Mouse (Mus musculus) hindbrain, embryonic 16.5 days (tissue): ENCODE data around the gene Nek6. TPM values are rescaled to one million over a fixed set of nuclear protein-coding genes. Genes with fewer than 3 reads are reported as not detected.

ENCODE experiments used
- ATAC-seq: fragments of 200-750 bp; cut with Nextera tagmentation; 2 replicates; pipeline ENCODE4 v1.8.0; 2017; ENCODE audit warnings: moderate TSS enrichment, moderate library complexity
- H3K27ac ChIP-seq: fragments of 300-500 bp; sonication (generic); 2 replicates; pipeline ENCODE4 v1.5.1; 2014; ENCODE audit warnings: low read depth, mild to moderate bottlenecking, control low read depth, low read length, moderate library complexity
- H3K27me3 ChIP-seq: fragments of 300-500 bp; sonication (generic); replicated peaks from 2 replicates; pipeline ENCODE4 v1.6.1; 2014; ENCODE audit warnings: low read length; ENCODE audit not compliant: control insufficient read depth, insufficient read depth
- H3K36me3 ChIP-seq: fragments of 300-500 bp; sonication (generic); 2 replicates; pipeline ENCODE4 v1.6.1; 2014; ENCODE audit warnings: mild to moderate bottlenecking, low read length, moderate library complexity, mixed read lengths; ENCODE audit not compliant: control insufficient read depth, insufficient read depth
- H3K4me1 ChIP-seq: fragments of 300-500 bp; sonication (generic); 2 replicates; pipeline ENCODE4 v1.6.1; 2014; ENCODE audit warnings: low read depth, low read length; ENCODE audit not compliant: control insufficient read depth, insufficient read depth
- H3K4me2 ChIP-seq: fragments of 300-500 bp; sonication (generic); 2 replicates; pipeline ENCODE4 v1.6.1; 2014; ENCODE audit warnings: mild to moderate bottlenecking, low read length, control low read depth, moderate library complexity
- H3K4me3 ChIP-seq: fragments of 300-500 bp; sonication (generic); 2 replicates; pipeline ENCODE4 v1.5.1; 2014; ENCODE audit warnings: mild to moderate bottlenecking, low read length, control low read depth, moderate library complexity
- H3K9ac ChIP-seq: fragments of 300-500 bp; sonication (generic); 2 replicates; pipeline ENCODE4 v1.6.1; 2014; ENCODE audit warnings: low read depth, mild to moderate bottlenecking, control low read depth, low read length, moderate library complexity
- H3K9me3 ChIP-seq: fragments of 300-500 bp; sonication (generic); 2 replicates; pipeline ENCODE4 v1.6.1; 2014; ENCODE audit warnings: mild to moderate bottlenecking, low read length, moderate library complexity; ENCODE audit not compliant: control insufficient read depth
- WGBS: fragments of 180-500 bp; shearing (Covaris S2); extraction: QIAGEN DNeasy Blood & Tissue Kit; methylation state at CpG from one replicate; pipeline ENCODE4 v1.1.7; 2014; 5-methylcytosine and 5-hydroxymethylcytosine counted together
- polyA plus RNA-seq: library from polyadenylated mRNA; unstranded; fragments of >200 nt; fragmentation: Nextera tagmentation; extraction: Ambion mirVana; gene quantifications from 2 replicates; pipeline ENCODE4 v1.2.1, GENCODE M21; 2015

Gene Nek6
- polyA plus RNA-seq, 1 experiment from 2014 or later = 65.4 TPM

DNA sequence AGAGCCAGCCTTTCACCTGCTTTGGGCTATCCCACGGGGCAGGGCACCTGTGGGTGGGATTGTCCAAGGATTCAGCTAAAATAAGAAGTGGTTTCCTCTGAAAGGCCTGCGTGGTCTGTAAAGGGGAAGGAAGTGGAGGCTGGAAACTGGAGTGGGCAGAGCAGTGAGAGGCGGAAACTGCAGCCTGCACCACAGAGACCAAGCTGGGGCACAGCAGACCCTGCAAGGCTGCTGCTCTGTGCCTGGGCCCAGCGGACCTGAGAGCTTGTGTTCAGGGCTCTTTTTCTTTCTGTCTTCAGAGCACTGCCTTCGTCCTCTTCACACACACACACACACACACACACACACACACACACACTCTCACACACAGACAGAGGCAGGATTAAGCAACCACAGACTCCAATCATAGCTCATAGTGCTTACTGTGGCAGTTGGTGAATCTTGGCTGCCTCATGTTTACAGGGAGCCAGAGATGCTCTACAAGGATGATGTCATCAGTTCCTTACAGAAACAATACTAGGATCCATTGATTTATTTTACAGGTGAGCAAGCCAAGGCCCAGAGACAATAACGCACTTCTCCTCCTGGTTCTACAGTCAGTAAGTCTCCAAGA, 30.2 kb upstream of the Nek6 start:
- Histone ChIP-seq H3K4me2 (no peak overlapping the region), H3K9ac (no peak overlapping the region), H3K27ac (no peak overlapping the region), H3K4me1 (no peaks in the 10 kb centered on the region), H3K4me3 (no peak overlapping the region), H3K27me3 (no peaks in the 10 kb centered on the region), H3K36me3 (no peaks in the 10 kb centered on the region), H3K9me3 (no peaks in the 10 kb centered on the region)
- WGBS = 85% methylated on average over 6 of the region's 6 CpGs
- ATAC-seq = no peak

GRCm38 (mm10) chr2:38482122-38482521, 29.3 kb upstream of the Nek6 start:
- Histone ChIP-seq H3K9ac (no peak overlapping the region), H3K27me3 (no peaks in the 10 kb centered on the region), H3K4me2 (no peak overlapping the region), H3K27ac (no peak overlapping the region), H3K36me3 (no peaks in the 10 kb centered on the region), H3K4me3 (no peak overlapping the region), H3K4me1 (no peaks in the 10 kb centered on the region), H3K9me3 (no peaks in the 10 kb centered on the region)
- 90% methylated on average over 3 of the region's 3 CpGs for WGBS
- no peak for ATAC-seq

DNA sequence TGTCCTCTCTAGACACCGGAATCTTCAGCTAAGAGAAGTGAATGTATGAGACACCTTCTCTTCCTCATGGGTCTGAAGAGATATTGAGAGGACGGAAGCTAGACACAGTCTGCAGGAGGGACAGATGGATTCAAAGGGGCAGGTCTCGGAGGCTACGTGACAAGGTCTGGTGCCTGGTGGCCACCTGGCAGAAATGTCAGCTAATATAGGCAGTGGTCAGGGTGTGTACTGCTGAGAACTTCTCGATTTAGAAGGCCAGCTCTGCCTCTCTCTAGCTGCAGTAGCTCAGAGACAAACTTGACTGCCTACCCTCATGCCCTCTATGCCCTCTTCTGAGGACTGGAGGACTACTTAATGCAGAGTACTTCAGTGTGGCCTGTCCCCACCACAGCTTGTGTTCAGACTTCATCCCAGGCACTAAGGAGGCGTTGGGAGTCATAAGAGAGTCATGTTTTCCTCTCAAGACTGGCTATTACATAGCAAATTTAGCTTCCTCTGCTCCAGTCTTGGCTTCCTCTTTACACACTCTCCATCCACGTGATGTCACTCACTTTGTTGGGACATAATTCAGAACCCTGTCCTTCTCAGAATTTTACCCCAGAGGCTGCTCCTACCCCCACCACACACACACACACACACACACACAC, 28.3 kb upstream of the Nek6 start:
- Histone ChIP-seq H3K9me3 (no peaks in the 10 kb centered on the region), H3K4me3 (no peak overlapping the region), H3K27me3 (no peaks in the 10 kb centered on the region), H3K27ac (no peak overlapping the region), H3K9ac (no peak overlapping the region), H3K36me3 (no peaks in the 10 kb centered on the region), H3K4me2 (no peak overlapping the region), H3K4me1 (no peaks in the 10 kb centered on the region)
- ATAC-seq = no peak
- 88% methylated on average over 7 of the region's 7 CpGs for WGBS

- H3K27me3 ChIP-seq = no peaks in the 10 kb centered on the region
- 78% methylated on average over 11 of the region's 11 CpGs for WGBS
Observed at GRCm38 (mm10) chr2:38484556-38484955, 26.9 kb upstream of the Nek6 start.

DNA sequence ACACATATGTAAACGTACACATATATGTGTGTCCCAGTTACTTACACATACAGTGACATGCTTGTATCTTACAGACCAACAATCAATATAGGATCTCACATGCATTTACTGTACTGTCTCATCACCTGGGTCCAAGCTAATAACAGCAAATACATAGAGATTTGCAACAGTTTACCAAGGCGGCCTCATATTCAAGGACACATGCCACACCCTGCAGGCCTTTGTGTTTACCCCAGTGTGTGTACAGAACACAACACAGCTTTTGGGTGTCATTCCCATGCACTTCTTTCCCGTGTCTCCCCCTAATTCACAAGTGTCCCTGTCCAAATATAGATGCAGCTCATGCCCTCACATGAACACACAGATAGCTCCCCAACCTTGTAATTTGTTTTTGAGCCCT, 26.0 kb upstream of the Nek6 start:
- H3K4me3 ChIP-seq = no peak overlapping the region
- H3K4me2 ChIP-seq = no peak overlapping the region
- H3K4me1 ChIP-seq = no peaks in the 10 kb centered on the region
- H3K27ac ChIP-seq = no peak overlapping the region
- H3K27me3 ChIP-seq = no peaks in the 10 kb centered on the region
- no peak overlapping the region for H3K9ac ChIP-seq
- no peaks in the 10 kb centered on the region for H3K9me3 ChIP-seq
- no peaks in the 10 kb centered on the region for H3K36me3 ChIP-seq
- 86% methylated on average over 3 of the region's 3 CpGs for WGBS
- no peak for ATAC-seq

More at GRCm38 (mm10) chr2:38484556-38484955, 26.9 kb upstream of the Nek6 start:
- Histone ChIP-seq H3K36me3 (no peaks in the 10 kb centered on the region), H3K4me2 (no peak overlapping the region), H3K27ac (no peak overlapping the region), H3K9me3 (no peaks in the 10 kb centered on the region), H3K4me3 (no peak overlapping the region), H3K9ac (no peak overlapping the region), H3K4me1 (no peaks in the 10 kb centered on the region)
- no peak for ATAC-seq

GRCm38 (mm10) chr2:38485957-38486931, 25.2 kb upstream of the Nek6 start:
- 66% methylated on average over 6 of the region's 6 CpGs for WGBS
- Histone ChIP-seq H3K4me1 (no peaks in the 10 kb centered on the region), H3K4me2 (no peak overlapping the region), H3K36me3 (no peaks in the 10 kb centered on the region), H3K27ac (no peak overlapping the region), H3K27me3 (no peaks in the 10 kb centered on the region), H3K9me3 (no peaks in the 10 kb centered on the region), H3K9ac (no peak overlapping the region), H3K4me3 (no peak overlapping the region)
- ATAC-seq = no peak

DNA sequence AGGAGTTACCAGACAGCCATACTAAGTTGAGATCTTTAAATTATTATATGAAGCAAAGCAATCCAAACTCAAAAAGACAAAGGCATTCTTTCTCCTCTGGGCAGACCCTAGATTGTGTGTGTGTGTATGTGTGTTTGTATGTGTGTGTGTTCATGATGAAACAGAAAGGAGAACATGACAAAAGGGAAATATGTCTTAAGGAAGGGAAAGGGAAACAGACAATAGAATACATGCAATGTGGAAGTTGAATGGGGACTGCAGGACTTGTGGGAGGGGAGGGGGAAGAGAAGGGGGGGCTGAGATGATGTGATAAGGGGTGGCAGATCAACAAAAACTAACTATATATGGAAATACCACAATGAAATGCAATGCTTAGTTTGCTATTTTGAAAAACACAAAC, 13.8 kb upstream of the Nek6 start:
- no peak overlapping the region for H3K27ac ChIP-seq
- H3K9me3 ChIP-seq = no peaks in the 10 kb centered on the region
- no peak for ATAC-seq
- no peaks in the 10 kb centered on the region for H3K4me1 ChIP-seq
- no peak overlapping the region for H3K9ac ChIP-seq
- H3K4me2 ChIP-seq = no peak overlapping the region
- no peak overlapping the region for H3K4me3 ChIP-seq
- no peaks in the 10 kb centered on the region for H3K27me3 ChIP-seq
- no peaks in the 10 kb centered on the region for H3K36me3 ChIP-seq

DNA sequence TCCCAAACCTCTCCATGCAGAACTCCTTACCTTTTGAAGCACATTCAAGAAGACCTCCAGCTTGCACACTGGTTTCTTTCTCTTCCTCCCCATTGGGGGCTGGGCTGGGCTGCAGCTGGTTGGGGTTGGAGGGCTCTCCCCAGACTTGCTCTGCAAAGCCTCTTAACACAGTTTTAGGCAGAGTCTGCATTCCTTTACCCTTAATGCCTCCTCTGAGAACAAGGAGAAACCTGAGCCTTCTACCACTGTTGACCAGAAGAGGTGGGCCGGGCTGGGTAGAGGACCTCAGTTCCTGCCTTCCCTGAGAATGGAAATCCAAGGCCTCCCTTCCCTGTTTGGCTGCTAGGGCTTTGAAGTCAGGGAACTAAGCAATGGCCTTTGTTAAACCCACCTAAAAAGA, 9.8 kb upstream of the Nek6 start:
- H3K4me1 ChIP-seq = no peaks in the 10 kb centered on the region
- H3K9me3 ChIP-seq = no peaks in the 10 kb centered on the region
- no peaks in the 10 kb centered on the region for H3K36me3 ChIP-seq
- 59% methylated on average over 1 of the region's 1 CpGs for WGBS
- ATAC-seq = no peak
- H3K27ac ChIP-seq = no peak overlapping the region
- no peaks in the 10 kb centered on the region for H3K27me3 ChIP-seq
- no peak overlapping the region for H3K4me2 ChIP-seq
- H3K4me3 ChIP-seq = no peak overlapping the region
- no peak overlapping the region for H3K9ac ChIP-seq

GRCm38 (mm10) chr2:38502123-38502522, 9.3 kb upstream of the Nek6 start:
- 75% methylated on average over 6 of the region's 6 CpGs for WGBS
- H3K4me2 ChIP-seq = no peak overlapping the region
- no peaks in the 10 kb centered on the region for H3K4me1 ChIP-seq
- no peaks in the 10 kb centered on the region for H3K27me3 ChIP-seq
- no peaks in the 10 kb centered on the region for H3K9me3 ChIP-seq
- ATAC-seq = no peak
- no peak overlapping the region for H3K9ac ChIP-seq
- no peak overlapping the region for H3K27ac ChIP-seq
- H3K4me3 ChIP-seq = no peak overlapping the region
- no peaks in the 10 kb centered on the region for H3K36me3 ChIP-seq
